Mouse (Mus musculus): ENCODE results near the gene Col5a3. TPM values are rescaled to one million over a fixed set of nuclear protein-coding genes. Genes with fewer than 3 reads are reported as not detected.
"Not testable (repeated sequence)": the region's sequence is repeated elsewhere in the genome, so short reads cannot be mapped to it uniquely, and the experiment has no call there.

Gene Col5a3
- polyA plus RNA-seq, 1 experiment = 0.02 TPM

- Histone ChIP-seq H3K4me1 (peaks cover 4% of the 10 kb centered on the region; the same call in 1 of the 2 replicates), H3K27me3 (replicated peaks) (peaks cover 46% of the 10 kb centered on the region)
- TF ChIP-seq GATA1 (IDR thresholded peaks at IDR 0.05; ENCODE audit: borderline replicate concordance, low read length) (no peak), FLI1 (IDR thresholded peaks at IDR 0.05; ENCODE audit: low read length) (no peak)
Observed at GRCm38 (mm10) chr9:20837184-20837947, 22.5 kb upstream of the Col5a3 start.

GRCm38 (mm10) chr9:20835431-20835954, 20.6 kb upstream of the Col5a3 start:
- not testable (repeated sequence) for H3K36me3 ChIP-seq (replicated peaks; ENCODE audit: low read length); H3K4me3 ChIP-seq (replicated peaks); H3K9me3 ChIP-seq; H3K4me1 ChIP-seq
- peaks cover 57% of the 10 kb centered on the region for H3K27me3 ChIP-seq (replicated peaks)

More at GRCm38 (mm10) chr9:20837184-20837947, 22.5 kb upstream of the Col5a3 start:
- H3K4me3 ChIP-seq (replicated peaks) = peak overlapping the region; percentile 24
- no peaks in the 10 kb centered on the region for H3K36me3 ChIP-seq (replicated peaks; ENCODE audit: low read length)
- peaks cover 15% of the 10 kb centered on the region for H3K9me3 ChIP-seq

- Histone ChIP-seq H3K27me3 (replicated peaks) (peaks cover 63% of the 10 kb centered on the region), H3K4me1 (peaks cover 6% of the 10 kb centered on the region), H3K4me3 (replicated peaks) (no peak overlapping the region), H3K36me3 (replicated peaks; ENCODE audit: low read length) (no peaks in the 10 kb centered on the region), H3K9me3 (no peaks in the 10 kb centered on the region)
- TF ChIP-seq FLI1 (IDR thresholded peaks at IDR 0.05; ENCODE audit: low read length) = no peak
- TF ChIP-seq GATA1 (IDR thresholded peaks at IDR 0.05; ENCODE audit: borderline replicate concordance, low read length) = no peak
Observed at GRCm38 (mm10) chr9:20834881-20835280, 20.0 kb upstream of the Col5a3 start.

- H3K4me1 ChIP-seq = peaks cover 6% of the 10 kb centered on the region
- H3K4me3 ChIP-seq (replicated peaks) = peak overlapping the region; percentile 79
- no peaks in the 10 kb centered on the region for H3K9me3 ChIP-seq
- no peaks in the 10 kb centered on the region for H3K36me3 ChIP-seq (replicated peaks; ENCODE audit: low read length)
- peaks cover 53% of the 10 kb centered on the region for H3K27me3 ChIP-seq (replicated peaks)
- TF ChIP-seq FLI1 (IDR thresholded peaks at IDR 0.05; ENCODE audit: low read length) (no peak), GATA1 (IDR thresholded peaks at IDR 0.05; ENCODE audit: borderline replicate concordance, low read length) (no peak)
Observed at GRCm38 (mm10) chr9:20830901-20831643, 16.2 kb upstream of the Col5a3 start.

- TF ChIP-seq FLI1 (IDR thresholded peaks at IDR 0.05; ENCODE audit: low read length) (no peak), GATA1 (IDR thresholded peaks at IDR 0.05; ENCODE audit: borderline replicate concordance, low read length) (no peak)
- Histone ChIP-seq H3K4me3 (replicated peaks) (peak overlapping the region; percentile 64), H3K4me1 (peaks cover 6% of the 10 kb centered on the region), H3K27me3 (replicated peaks) (peaks cover 64% of the 10 kb centered on the region), H3K36me3 (replicated peaks; ENCODE audit: low read length) (no peaks in the 10 kb centered on the region), H3K9me3 (no peaks in the 10 kb centered on the region)
Observed at GRCm38 (mm10) chr9:20828127-20828526, 13.3 kb upstream of the Col5a3 start.

- no peak for TF ChIP-seq FLI1 (IDR thresholded peaks at IDR 0.05; ENCODE audit: low read length)
- TF ChIP-seq GATA1 (IDR thresholded peaks at IDR 0.05; ENCODE audit: borderline replicate concordance, low read length) = no peak
- Histone ChIP-seq H3K27me3 (replicated peaks) (peaks cover 51% of the 10 kb centered on the region), H3K4me1 (peaks cover 1% of the 10 kb centered on the region), H3K9me3 (no peaks in the 10 kb centered on the region), H3K4me3 (replicated peaks) (no peak overlapping the region), H3K36me3 (replicated peaks; ENCODE audit: low read length) (no peaks in the 10 kb centered on the region)
Observed at GRCm38 (mm10) chr9:20825781-20826180, 10.9 kb upstream of the Col5a3 start.

GRCm38 (mm10) chr9:20822821-20823220, 8.0 kb upstream of the Col5a3 start:
- H3K27me3 ChIP-seq (replicated peaks) = peaks cover 39% of the 10 kb centered on the region
- H3K4me1 ChIP-seq = no peaks in the 10 kb centered on the region
- TF ChIP-seq FLI1 (IDR thresholded peaks at IDR 0.05; ENCODE audit: low read length) = no peak
- TF ChIP-seq GATA1 (IDR thresholded peaks at IDR 0.05; ENCODE audit: borderline replicate concordance, low read length) = no peak

GRCm38 (mm10) chr9:20820001-20820400, 5.1 kb upstream of the Col5a3 start:
- peaks cover 44% of the 10 kb centered on the region for H3K27me3 ChIP-seq (replicated peaks)
- H3K9me3 ChIP-seq = no peaks in the 10 kb centered on the region
- H3K4me1 ChIP-seq = peaks cover 1% of the 10 kb centered on the region
- H3K4me3 ChIP-seq (replicated peaks) = no peak overlapping the region
- TF ChIP-seq FLI1 (IDR thresholded peaks at IDR 0.05; ENCODE audit: low read length) = no peak
- TF ChIP-seq GATA1 (IDR thresholded peaks at IDR 0.05; ENCODE audit: borderline replicate concordance, low read length) = no peak
- no peaks in the 10 kb centered on the region for H3K36me3 ChIP-seq (replicated peaks; ENCODE audit: low read length)

More at GRCm38 (mm10) chr9:20822821-20823220, 8.0 kb upstream of the Col5a3 start:
- Histone ChIP-seq H3K4me3 (replicated peaks) (no peak overlapping the region), H3K9me3 (no peaks in the 10 kb centered on the region), H3K36me3 (replicated peaks; ENCODE audit: low read length) (no peaks in the 10 kb centered on the region)

GRCm38 (mm10) chr9:20818236-20818635, 3.4 kb upstream of the Col5a3 start, which contains the start of gene Rdh8:
Rdh8 (plus strand) TSS chr9:20818503.
- peaks cover 47% of the 10 kb centered on the region for H3K27me3 ChIP-seq (replicated peaks)
- H3K4me3 ChIP-seq (replicated peaks) = no peak within 1 kb of the TSS
- TF ChIP-seq GATA1 (IDR thresholded peaks at IDR 0.05; ENCODE audit: borderline replicate concordance, low read length) = no peak
- TF ChIP-seq FLI1 (IDR thresholded peaks at IDR 0.05; ENCODE audit: low read length) = no peak
- H3K4me1 ChIP-seq = peaks cover 7% of the 10 kb centered on the region
- no peaks in the 10 kb centered on the region for H3K36me3 ChIP-seq (replicated peaks; ENCODE audit: low read length)
- H3K9me3 ChIP-seq = no peaks in the 10 kb centered on the region
